Mouse (Mus musculus) left cerebral cortex, adult 11 months (tissue): ENCODE data around the gene Gtf2a1.
"Not testable (repeated sequence)": the region's sequence is repeated elsewhere in the genome, so short reads cannot be mapped to it uniquely, and the experiment has no call there.

Experiments
- DNase-seq: peaks from one replicate; pipeline ENCODE4 v3.0.0; 2022; ENCODE audit warnings: low spot score

Gtf2a1 gene

DNA sequence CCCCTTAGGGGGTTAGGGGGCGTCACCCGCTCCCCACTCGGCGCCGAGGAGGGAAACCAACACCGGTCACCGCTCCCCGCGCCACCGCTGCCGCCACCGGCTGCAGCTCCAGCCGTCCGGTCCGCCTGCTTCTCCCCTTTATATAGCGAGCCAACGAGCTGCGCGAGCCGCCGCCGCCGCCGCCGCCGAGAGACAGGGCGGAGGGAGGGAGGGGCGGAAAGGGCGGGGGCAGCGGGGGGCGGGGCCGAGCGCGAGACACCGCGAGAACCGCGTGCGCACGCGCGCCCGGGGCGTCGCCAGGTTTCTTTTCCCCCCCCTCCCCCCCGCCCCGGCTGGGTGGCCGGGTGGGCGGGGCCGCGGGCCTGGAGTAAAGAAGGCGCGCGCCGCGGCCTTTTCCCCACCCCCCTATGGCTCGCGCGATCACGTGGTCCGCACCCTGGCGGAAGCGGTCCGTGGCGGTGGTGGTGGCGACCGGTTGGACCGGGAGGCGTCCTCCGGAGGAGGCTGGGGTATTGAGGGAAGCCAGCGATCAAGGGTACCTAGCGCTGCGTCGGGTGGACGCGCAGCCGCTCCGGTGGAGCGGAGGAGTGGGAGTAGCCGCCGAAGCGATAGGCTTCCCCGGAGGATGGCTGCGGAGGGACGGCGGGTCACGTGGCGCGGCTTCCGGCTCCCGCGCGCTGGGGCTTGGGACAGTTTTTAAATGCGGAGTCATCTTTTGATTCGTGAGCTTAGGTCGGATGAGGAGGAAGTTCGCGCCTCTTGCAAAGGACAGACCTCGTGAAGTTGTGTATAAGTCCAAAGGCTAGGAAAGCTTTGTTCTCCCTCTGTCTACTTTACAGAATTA lies at the start of gene Gtf2a1:
Gene Gtf2a1 (minus strand): TSS at position 641 of the 844 bp plus-strand sequence.
- peak; percentile 84 for DNase-seq

DNA sequence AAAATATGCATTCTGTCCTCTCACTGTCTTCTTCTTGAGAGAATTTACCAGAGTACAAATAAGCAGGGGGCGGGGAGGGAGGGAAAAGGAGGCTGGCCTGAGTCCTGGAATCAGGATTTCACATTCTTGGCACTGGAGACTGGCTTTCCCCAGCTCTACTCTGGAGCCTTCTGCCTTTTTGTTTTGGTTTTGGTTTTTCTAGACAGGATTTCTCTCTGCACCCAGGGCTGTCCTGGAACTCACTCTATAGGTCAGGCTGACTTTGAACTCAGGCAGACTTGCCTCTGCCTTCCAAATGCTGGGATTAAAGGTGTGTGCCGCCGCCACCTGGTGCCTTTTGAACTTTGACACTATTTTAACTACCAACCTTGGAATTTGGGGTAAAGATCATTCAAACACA lies 48.1 kb upstream of the Gtf2a1 start:
- no peak for DNase-seq

DNA sequence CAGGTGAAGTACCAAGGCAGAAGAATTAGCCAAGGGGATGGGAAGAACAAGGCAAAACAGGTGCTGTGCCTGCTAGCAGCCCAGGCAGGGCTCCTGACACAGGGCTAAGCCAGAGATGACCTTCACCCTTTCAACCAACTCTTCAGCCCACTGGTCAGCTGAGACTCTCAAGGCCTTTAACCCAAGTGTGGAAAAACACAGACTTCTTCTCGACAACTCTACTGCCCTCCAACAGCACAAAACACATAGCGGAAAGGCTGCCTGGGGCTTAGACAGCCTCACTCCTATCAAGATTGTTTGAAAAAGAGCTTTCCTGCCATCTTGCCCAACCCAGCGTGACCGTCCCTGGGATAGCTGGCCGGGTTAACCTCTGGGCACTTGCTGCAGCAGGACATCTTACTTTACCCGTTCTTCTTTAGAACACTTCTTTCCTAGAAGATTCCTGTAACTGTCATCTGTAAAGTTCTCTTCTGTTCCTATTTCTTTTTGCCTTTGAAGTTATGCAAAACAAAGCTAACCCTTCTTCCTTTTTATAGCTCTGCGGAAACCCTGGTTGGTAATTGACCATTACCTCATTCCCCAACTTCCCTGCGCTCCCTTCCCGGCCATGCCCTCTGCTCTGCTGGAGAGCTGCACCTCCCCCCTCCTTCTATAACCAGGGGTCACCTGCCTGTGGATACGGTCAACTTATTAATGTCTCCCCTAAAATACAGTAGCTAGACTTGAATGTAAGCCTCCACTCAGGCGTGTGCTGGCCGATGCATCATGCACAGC lies 47.0 kb upstream of the Gtf2a1 start:
- no peak for DNase-seq

DNA sequence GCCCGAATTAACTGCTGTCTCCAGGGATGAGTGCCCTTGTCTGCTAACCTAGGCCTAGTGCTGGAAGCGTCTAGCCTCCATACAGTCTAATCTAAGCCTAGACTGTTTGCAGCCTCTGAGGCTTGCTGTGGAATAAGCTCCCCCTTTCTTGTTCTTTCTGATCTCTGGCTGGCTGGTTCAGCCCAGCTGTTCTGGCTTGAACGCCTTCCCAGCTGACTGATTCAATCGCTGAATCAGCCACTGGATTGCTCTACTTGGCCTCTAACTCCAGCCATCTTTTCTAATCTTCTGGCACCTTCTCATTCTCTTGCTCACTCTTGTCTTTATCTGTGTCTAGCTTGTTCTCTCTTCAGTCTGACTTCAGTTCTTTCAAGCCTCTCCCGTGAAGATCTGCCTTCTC lies 36.2 kb upstream of the Gtf2a1 start:
- no peak for DNase-seq

DNA sequence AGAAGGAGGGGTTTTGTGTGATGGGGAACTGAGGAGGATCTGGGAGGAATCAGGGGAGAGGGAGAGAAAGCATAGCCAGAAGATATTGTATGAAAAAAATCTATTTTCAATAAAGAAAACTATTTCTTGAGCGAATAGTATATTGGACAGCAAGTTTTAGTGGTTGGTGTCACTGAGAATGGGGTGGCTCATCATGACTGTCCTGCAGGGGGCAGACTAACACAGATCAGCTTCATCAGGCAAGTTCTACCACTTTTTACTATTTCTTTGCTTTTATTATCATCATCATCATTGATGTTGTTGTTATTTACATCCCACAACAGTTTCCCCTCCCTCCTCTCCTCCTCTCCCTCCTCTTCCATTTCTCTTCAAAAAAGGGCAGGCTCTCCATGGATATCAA lies 34.7 kb upstream of the Gtf2a1 start:
- no peak for DNase-seq

DNA sequence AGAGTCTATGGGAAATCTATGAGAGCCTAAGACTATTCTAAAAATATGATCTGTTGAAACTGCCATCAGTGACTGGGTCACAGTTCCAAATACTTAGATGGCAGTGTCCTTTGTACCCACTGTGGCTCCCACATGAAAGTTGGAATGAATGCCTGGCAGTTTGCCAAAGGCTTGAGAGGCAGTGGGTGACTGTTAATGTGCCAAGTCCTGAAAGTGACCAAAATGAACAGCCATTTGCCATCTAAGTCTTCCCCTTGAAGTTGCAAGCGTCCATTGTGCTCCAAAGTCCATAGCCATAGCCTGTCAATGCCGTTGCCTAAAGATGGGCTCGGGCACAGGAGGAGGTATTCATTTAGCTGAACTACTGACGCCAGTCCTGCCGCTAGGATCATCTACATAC lies 19.1 kb upstream of the Gtf2a1 start:
- DNase-seq, result no peak

DNA sequence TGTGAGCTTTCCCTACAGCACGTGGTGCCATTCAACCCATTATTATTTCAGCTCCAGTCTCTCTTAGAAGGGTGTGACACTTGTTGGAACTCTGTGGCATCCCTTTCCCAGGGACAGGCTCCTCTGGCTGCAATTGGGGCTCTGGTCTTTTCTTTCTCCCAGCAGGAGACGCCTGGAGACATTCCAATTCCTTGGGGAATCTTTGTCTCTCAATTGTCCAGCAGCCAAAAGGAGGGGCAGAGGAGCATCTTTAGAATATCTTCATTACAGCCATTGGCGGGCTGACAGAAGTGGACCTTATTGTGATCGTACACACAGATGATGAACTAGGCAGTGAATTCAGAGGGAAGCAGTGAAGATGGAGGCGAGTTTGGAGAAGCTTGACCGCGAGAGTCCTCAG lies 17.4 kb upstream of the Gtf2a1 start:
- DNase-seq, result no peak

DNA sequence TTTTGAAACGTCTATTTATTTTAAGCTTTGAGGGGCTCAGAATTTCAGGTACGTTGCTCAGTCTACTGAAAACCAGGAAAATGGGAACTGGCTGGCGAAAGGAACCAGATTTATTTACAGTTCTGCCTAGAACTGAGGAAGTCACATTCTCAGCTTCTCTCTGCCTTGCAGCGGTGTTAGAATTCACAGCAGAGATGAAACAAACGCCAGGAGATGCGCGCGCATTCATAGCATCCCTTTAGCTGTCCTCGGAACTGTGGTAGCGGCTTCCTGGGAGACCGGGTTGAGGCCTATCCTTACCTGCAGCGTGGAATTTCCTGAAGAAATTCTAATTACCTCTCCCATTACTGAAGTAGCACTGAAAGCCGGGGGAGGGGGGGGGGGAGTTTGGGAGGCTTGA lies 16.4 kb upstream of the Gtf2a1 start:
- DNase-seq, result no peak

DNA sequence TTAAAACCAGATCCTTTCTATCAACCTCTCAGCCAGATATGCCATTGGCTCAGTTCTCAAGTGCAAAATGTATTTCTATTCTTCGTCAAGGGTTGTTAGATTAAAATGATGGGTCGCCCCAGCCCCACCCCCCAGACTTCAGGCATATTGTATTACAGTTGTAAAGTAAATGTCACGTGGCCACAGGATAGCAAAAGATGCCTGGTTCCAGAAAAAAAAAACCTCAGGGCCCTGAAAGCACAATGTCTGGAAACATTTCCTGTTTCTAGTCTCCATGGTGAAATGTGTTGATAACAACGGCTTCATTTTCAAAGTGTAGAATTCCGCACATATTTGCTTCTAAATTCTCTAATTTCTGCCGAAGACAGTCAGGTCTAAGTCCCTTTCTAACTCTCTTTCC lies 14.3 kb upstream of the Gtf2a1 start:
- DNase-seq, result no peak

DNA sequence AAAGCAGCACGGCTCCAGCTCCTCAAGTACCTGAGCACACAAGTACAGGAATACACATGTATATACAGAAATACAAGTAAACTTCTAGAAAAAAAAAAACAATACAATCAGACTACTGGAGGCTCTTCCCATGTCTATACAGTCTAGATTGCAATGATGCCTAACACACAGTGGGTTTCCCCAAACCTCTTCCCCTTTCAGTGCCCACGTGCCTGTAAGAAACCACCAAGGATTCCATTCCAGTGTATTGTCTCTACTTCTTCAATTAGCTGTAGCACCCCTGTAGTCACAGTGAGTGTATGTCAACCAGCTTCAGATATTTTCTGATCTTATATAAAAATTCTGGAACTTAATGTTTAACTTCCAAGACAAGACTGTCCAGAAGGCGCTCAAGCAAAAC lies 1.8 kb upstream of the Gtf2a1 start:
- DNase-seq, result no peak

DNA sequence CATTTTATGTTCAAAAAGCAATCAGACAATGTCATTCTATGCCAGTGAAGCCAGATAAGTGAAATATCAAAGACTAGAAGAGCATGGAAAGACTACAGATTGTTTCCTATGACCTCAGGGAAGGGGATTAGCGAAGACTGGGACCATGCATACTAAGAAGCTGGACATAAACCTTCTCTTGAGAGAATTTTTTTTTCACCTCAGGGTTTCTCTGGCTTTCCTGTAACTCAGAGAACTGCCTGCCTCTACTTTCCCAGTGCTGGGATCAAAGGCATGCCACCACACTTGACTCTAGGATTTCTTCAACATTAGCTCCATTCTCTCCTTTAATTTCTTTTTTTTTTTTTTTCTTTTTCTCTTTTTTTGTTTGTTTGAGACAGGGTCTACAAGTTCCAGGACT lies 904 bp upstream of the Gtf2a1 start:
- no peak for DNase-seq

DNA sequence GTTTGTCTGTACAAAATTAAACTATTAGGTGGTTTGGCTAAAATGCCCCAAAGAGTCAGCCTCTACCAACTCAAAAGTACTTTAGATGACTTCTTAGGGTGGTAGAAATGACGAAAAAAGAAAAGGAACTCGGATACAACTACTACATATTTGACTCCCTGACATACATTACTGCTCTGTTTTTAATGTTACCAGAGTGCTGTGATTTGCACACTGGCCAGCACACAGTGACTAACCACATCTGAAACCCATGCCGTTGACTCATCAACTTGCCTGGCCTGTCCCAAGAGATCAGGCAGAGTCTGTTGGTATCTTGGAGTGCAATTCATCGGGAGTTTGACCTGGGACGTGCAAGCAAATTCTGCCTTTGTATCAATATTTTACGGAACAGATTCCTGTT lies 429 bp upstream of the Gtf2a1 start:
- no peak for DNase-seq

DNA sequence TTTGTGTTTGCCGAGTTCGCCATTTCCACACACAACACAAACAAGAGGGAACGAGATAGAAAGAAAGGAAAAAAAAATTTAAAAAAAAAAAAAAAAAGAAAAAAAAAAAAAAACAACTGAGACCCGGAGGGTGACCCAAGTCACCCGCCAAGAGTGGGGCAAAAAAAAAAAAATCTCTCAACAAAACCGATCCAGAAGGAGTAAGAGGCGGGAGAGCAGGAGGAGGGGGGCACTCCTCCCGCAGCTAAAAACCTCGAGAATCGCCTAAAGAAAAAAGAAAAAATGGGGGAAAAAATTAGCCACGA lies 793 bp downstream of the Gtf2a1 start:
- DNase-seq, result no peak

DNA sequence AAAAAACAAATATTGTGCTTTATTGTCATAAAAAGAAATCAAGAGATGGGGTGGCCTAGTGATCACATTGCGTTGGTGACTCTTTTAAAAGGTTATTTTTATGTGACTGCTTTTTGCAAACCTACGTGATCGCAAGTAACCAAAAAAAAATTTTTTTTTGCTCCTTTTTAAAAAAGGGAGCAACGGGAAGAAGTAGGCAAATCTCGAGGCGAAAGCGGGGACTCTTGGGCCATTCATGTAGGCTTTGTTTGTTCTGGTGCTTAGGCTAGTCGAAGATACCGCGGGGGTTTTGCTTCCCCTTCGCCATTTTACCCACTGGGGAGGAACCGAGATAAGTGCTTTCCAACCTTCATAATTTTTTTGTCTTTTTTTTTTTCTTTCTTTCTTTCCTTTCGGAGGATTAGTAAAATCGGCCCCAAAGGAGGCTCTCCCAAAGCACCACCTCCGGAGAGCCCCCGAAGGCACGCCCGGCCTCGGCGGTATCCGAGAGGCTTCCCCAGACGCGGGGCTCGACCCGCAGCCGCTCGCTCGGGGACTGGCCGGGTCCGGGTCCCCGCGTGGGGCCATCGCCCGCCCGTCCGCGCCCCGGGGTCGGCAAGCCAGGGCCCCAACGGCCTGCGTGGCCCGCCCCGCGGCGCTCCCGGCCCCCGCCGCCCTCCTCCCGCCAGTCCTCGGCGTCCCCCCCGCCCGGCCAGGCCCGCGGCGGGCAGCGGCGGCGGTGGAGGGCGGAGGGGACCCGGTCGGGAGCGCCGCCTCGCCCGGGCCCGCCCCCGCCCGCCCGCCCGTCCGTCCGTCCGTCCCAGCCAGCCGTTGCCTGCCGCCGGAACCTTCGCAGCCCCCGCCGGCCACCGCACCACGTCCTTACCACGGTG lies 1.4 kb downstream of the Gtf2a1 start:
- no peak for DNase-seq

DNA sequence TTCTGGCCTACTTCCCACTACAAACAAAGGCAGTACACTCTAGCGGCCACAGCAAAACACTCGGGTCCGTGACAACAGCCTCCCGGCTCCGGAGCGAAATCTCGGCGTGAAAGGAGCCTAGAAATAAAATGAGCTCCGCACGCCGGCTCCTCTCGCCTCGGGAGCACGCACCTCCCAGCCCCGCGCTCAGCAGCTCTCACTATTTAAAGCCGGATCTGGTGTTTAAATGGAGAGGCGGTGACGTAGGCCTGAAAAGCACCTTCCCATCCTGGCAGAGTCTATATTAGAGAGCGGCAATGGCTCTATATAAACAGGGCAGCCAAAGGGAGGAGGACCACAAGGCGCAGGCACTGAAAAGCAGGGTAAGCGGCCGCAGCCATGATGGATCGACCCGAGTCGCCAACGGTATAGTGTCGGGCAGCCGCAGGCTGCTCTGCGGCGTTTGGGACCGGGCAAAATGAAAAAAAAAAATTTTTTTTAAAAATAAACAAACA lies 2.1 kb downstream of the Gtf2a1 start:
- peak; percentile 90 for DNase-seq

DNA sequence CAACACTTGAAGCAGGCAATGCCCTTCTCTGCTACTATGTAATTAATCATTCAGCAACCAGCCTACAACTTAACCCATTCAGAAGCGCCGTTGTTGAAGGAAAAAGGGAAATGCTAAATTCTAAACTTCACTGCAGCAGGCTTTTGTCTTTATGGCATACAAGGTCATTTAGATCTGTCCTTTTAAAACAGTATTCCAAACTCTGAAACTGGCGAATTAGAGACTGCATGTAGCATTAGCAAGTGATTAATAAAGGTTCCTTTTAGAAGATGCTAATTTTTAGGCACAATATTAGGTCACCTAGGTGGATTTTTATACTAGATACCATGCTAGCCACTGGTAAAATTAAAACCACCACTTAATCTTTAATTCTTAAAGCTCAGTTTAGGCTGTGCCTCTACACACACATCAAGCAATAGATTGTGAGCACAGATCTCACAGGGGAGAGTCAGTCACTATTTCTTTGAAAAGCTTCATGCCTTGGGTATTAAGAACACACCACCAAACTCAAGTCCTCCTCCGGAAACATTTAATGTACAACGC lies 2.7 kb downstream of the Gtf2a1 start:
- DNase-seq, result no peak

DNA sequence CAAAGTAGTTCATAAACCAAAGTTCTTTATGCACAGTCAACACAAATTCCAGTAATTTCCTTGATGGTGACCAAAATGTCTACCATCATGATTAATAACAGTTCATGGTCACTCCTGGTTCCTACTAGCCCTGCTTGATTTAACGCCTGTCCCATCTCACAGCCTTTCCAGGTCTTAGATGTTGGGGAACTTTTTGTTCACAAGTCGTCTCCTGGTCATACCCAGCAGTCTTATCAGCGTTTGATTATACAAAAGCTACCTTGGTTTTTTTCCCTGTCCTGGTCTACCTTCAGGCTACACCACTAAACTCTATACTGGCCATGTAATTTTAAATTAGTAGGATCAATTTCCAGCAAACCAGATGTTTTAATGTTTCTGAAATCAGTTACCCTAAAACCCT lies 3.2 kb downstream of the Gtf2a1 start:
- no peak for DNase-seq

DNA sequence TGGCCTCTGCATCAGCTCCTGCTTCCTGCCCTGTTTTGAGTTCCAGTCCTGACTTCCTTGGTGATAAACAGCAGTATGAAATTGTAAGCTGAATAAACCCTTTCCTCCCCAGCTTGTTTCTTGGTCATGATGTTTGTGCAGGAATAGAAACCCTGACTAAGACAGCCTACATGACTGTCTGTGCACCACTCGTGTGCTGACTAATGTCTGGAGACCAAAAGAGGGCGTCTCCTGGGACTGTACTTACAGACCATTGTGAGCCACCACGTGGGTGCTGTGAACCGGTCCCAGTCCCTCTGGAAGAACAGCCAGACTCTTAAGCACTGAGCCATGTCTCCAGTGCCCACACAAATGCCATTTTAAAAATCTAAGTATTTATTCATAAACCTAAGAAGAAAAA lies 4.5 kb downstream of the Gtf2a1 start:
- DNase-seq, result not testable (repeated sequence)

DNA sequence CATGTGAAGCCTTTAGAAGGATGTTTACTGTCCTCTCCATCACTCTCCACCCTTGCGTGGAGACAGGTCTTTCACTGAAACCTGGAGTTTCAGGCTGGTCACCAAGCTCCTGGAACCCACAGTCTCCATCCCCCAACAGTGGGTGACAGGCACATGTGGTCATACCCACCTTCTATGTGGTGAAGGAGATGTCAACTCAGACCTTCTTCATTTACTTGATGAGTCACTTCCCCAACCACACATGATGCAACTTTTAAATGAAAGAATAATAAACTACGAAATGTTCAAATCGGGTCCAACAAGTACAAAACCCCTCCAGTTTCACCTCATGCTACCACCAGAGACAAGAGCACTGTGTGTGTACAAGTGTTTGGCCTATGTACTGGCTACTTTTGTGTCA lies 5.1 kb downstream of the Gtf2a1 start:
- DNase-seq, result no peak

DNA sequence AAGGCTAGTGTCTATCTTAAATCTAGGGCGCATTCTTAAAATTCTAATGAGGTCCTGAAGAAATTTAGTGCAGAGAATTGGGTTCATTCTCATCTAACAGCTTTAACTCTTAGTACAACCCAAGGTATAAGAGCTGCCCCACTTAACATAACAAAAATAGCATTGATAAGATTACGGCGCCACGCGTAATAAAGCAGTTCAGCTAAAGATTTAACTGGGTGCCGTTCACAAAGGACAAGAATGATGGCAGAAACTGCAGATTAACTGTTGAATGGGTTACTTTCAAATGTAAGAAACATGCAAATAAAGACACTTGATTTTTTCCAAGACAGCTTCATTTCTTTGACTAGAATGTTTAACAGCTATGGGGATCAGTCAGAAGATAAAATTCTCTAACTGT lies 6.9 kb downstream of the Gtf2a1 start:
- DNase-seq, result no peak

DNA sequence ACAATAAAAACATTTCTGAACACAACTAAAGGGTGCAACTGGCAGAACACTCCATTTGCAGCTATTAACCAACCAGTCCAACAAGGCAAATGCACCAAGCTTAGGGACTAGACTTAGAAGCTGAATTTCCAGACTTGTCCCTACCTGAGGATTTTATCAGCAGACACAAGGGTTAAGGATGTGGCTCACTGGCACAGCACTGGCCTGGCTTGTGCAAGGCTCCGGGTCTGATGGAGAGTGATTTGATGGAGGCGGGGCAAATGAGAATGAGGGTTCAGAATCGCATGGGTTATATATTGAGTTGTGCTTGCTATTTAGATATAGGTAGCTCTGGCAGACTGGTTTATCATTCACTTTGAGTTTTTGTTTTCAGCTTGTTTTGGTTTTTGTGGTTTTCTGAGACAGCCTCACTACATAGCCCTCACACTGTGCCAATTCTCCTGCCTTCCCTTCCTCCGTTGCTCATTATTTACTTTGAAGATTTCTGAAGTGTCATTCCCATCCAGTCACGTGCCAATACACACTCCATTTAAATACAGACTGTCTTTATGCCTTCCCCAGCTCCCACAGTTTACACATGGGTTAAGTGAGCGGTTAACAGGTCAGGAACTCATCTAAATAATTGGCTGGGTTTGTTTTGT lies 7.8 kb downstream of the Gtf2a1 start:
- no peak for DNase-seq
